Mouse (Mus musculus) liver, embryonic 11.5 days (tissue): ENCODE results near the gene Tgoln1. TPM values are rescaled to one million over a fixed set of nuclear protein-coding genes. Genes with fewer than 3 reads are reported as not detected.

Experiments used
- ATAC-seq: fragments of 200-750 bp; cut with Nextera tagmentation; replicated peaks from 2 replicates; pipeline ENCODE4 v1.8.0; 2017; ENCODE audit warnings: moderate number of reproducible peaks, mild to moderate bottlenecking, moderate TSS enrichment, moderate library complexity; ENCODE audit not compliant: low FRiP score
- DNase-seq: peaks from one replicate; pipeline ENCODE4 v3.0.0-alpha.2; 2017; ENCODE audit warnings: low spot score
- H3K27ac ChIP-seq: fragments of 300-500 bp; sonication (generic); 2 replicates; pipeline ENCODE4 v1.5.1; 2014; ENCODE audit warnings: mild to moderate bottlenecking, low read depth, low read length, control low read depth
- H3K27me3 ChIP-seq: fragments of 300-500 bp; sonication (generic); replicated peaks from 2 replicates; pipeline ENCODE4 v1.6.1; 2014; ENCODE audit warnings: low read length, mixed read lengths; ENCODE audit not compliant: control insufficient read depth, insufficient read depth
- H3K36me3 ChIP-seq: fragments of 300-500 bp; sonication (generic); 2 replicates; pipeline ENCODE4 v1.6.1; 2014; ENCODE audit warnings: mild to moderate bottlenecking, low read length, moderate library complexity, mixed read lengths; ENCODE audit not compliant: control insufficient read depth, insufficient read depth
- H3K4me1 ChIP-seq: fragments of 300-500 bp; sonication (generic); replicated peaks from 2 replicates; pipeline ENCODE4 v1.6.1; 2014; ENCODE audit warnings: low read length, mixed read lengths; ENCODE audit not compliant: control insufficient read depth, insufficient read depth
- H3K4me2 ChIP-seq: fragments of 300-500 bp; sonication (generic); 2 replicates; pipeline ENCODE4 v1.6.1; 2014; ENCODE audit warnings: mild to moderate bottlenecking, control low read depth, moderate library complexity
- H3K4me3 ChIP-seq: fragments of 300-500 bp; sonication (generic); 2 replicates; pipeline ENCODE4 v1.5.1; 2014; ENCODE audit warnings: low read depth, low read length, control low read depth
- H3K9ac ChIP-seq: fragments of 300-500 bp; sonication (generic); 2 replicates; pipeline ENCODE4 v1.6.1; 2014; ENCODE audit warnings: low read depth, low read length, control low read depth
- H3K9me3 ChIP-seq: fragments of 300-500 bp; sonication (generic); 2 replicates; pipeline ENCODE4 v1.6.1; 2016; ENCODE audit warnings: low read length, inconsistent platforms, mixed read lengths; ENCODE audit not compliant: control insufficient read depth
- WGBS: fragments of 180-500 bp; shearing (Covaris S2); extraction: QIAGEN DNeasy Blood & Tissue Kit; methylation state at CpG from one replicate; pipeline ENCODE4 v1.1.7; 2014; 5-methylcytosine and 5-hydroxymethylcytosine counted together
- polyA plus RNA-seq: library from polyadenylated mRNA; unstranded; fragments of >200 nt; fragmentation: Nextera tagmentation; extraction: Ambion mirVana; gene quantifications from 2 replicates; pipeline ENCODE4 v1.2.1, GENCODE M21; 2014

Tgoln1 gene
- polyA plus RNA-seq, 1 experiment from 2014 or later, result 30.3 TPM

GRCm38 (mm10) chr6:72623661-72624402 lies 7.0 kb upstream of the Tgoln1 start:
- Histone ChIP-seq H3K27ac (no peak overlapping the region), H3K9me3 (no peaks in the 10 kb centered on the region), H3K4me2 (no peak overlapping the region), H3K27me3 (no peaks in the 10 kb centered on the region), H3K9ac (no peak overlapping the region), H3K36me3 (no peaks in the 10 kb centered on the region; the same call in 1 of the 2 replicates), H3K4me1 (peaks cover 8% of the 10 kb centered on the region; the same call in 1 of the 2 replicates), H3K4me3 (no peak overlapping the region)
- ATAC-seq (no peak), DNase-seq (no peak)
- WGBS, result 88% methylated on average over 8 of the region's 8 CpGs

- Histone ChIP-seq H3K9me3 (no peaks in the 10 kb centered on the region), H3K27ac (no peak overlapping the region), H3K27me3 (no peaks in the 10 kb centered on the region), H3K9ac (no peak overlapping the region), H3K4me1 (peaks cover 8% of the 10 kb centered on the region; the same call in 1 of the 2 replicates), H3K4me2 (no peak overlapping the region), H3K4me3 (no peak overlapping the region), H3K36me3 (no peaks in the 10 kb centered on the region; the same call in 1 of the 2 replicates)
- ATAC-seq (no peak), DNase-seq (no peak)
- 54% methylated on average over 3 of the region's 3 CpGs for WGBS
These were observed 6.1 kb upstream of the Tgoln1 start for GRCm38 (mm10) chr6:72622917-72623316.

DNA sequence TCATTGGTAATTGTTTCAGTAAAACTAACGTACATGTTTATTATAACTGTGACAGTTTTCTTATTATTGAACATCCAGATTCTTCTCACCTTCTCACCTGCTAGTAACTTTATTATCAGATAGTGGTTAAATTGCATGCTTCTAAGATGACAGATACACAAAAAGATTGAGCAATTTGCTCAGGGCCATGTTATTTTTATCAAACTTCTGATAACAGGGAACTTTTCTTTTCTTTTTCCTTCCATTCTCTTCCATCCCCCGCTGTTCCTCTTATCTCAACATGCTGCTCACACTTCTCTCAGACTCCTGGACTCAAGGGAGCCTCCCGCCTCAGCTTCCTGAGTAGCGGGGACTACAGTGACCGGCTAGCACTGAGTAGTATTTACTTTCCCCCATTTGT lies 4.1 kb upstream of the Tgoln1 start:
- H3K27ac ChIP-seq, result peak overlapping the region; percentile 25; the same call in 1 of the 2 replicates
- ATAC-seq (no peak), DNase-seq (no peak)
- no peaks in the 10 kb centered on the region for H3K9me3 ChIP-seq
- peaks cover 14% of the 10 kb centered on the region for H3K4me1 ChIP-seq
- H3K4me2 ChIP-seq, result no peak overlapping the region
- 42% methylated on average over 5 of the region's 5 CpGs for WGBS
- H3K36me3 ChIP-seq, result no peaks in the 10 kb centered on the region
- no peak overlapping the region for H3K4me3 ChIP-seq
- H3K27me3 ChIP-seq, result no peaks in the 10 kb centered on the region
- H3K9ac ChIP-seq, result no peak overlapping the region

- ATAC-seq (no peak), DNase-seq (no peak)
- WGBS, result 24% methylated on average over 12 of the region's 12 CpGs
- H3K4me3 ChIP-seq, result 0 out of 2 replicates have a peak overlapping the region, but pooled peaks have one; percentile 8
- H3K4me1 ChIP-seq, result peaks cover 24% of the 10 kb centered on the region
- H3K9ac ChIP-seq, result no peak overlapping the region
- H3K36me3 ChIP-seq, result no peaks in the 10 kb centered on the region
- H3K9me3 ChIP-seq, result no peaks in the 10 kb centered on the region
- H3K27me3 ChIP-seq, result no peaks in the 10 kb centered on the region
- peak overlapping the region; percentile 46 for H3K4me2 ChIP-seq
- peak overlapping the region; percentile 52 for H3K27ac ChIP-seq
These were observed 3.1 kb upstream of the Tgoln1 start for GRCm38 (mm10) chr6:72619734-72620532.

DNA sequence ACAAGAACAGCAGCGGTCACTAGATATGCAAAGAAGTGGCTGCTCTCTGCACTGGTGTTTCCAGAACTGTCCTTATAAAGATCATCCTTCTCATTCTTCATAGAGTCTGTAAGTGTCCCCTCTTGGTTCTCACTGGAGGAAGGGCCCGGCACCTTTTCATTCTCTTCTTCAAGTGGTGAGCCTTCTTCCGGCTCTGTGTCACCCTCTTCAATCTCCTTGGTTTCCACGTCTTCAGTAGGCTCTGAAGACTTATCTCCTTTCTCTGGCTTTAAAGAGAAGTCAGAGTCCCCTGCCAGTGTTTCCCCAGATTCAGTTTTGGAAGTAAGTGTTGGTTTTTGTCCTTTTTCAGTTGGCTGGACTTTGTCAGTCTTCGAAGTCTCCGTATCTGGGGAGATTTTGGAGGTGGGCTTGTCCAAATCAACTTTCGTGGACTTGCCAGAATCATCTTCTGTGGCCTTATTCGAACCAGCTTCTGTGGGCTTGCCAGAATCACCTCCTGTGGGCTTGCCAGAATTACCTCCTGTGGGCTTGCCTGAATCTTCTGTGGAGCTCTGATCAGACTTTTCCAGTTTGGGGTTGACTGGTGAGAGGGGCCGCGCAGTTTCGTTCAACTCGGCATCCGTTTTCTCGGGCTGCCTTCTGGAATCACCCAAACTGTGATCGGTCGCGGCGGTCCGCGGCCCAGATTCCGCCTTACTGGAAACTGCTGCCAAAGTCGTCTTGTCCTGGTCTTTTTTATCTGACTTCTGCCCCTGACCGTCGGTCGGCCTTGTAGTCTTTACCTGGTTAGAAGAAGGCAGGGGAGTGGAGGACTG lies 1.0 kb downstream of the Tgoln1 start:
- Histone ChIP-seq H3K4me2 (peak overlapping the region; percentile 97), H3K36me3 (peaks cover 8% of the 10 kb centered on the region), H3K27ac (no peak overlapping the region), H3K4me3 (peak overlapping the region; percentile 90), H3K9ac (peak overlapping the region; percentile 78), H3K4me1 (peaks cover 26% of the 10 kb centered on the region), H3K27me3 (no peaks in the 10 kb centered on the region), H3K9me3 (no peaks in the 10 kb centered on the region)
- DNase-seq, result no peak
- ATAC-seq, result no peak
- WGBS, result 16% methylated on average over 25 of the region's 25 CpGs

- peak overlapping the region; percentile 78 for H3K9ac ChIP-seq
- no peaks in the 10 kb centered on the region for H3K9me3 ChIP-seq
- H3K27ac ChIP-seq, result no peak overlapping the region
- no peaks in the 10 kb centered on the region for H3K27me3 ChIP-seq
- H3K4me2 ChIP-seq, result peak overlapping the region; percentile 97
- H3K4me3 ChIP-seq, result peak overlapping the region; percentile 90
- ATAC-seq (no peak), DNase-seq (no peak)
- 46% methylated on average over 2 of the region's 2 CpGs for WGBS
- H3K4me1 ChIP-seq, result peaks cover 25% of the 10 kb centered on the region
- peaks cover 8% of the 10 kb centered on the region for H3K36me3 ChIP-seq
These were observed 1.6 kb downstream of the Tgoln1 start for GRCm38 (mm10) chr6:72615151-72615550.

- no peaks in the 10 kb centered on the region for H3K9me3 ChIP-seq
- H3K9ac ChIP-seq, result no peak overlapping the region
- H3K4me1 ChIP-seq, result peaks cover 9% of the 10 kb centered on the region
- no peak for ATAC-seq
- H3K27me3 ChIP-seq, result no peaks in the 10 kb centered on the region
- H3K4me3 ChIP-seq, result no peak overlapping the region
- WGBS, result 81% methylated on average over 4 of the region's 4 CpGs
- H3K27ac ChIP-seq, result no peak overlapping the region
- H3K4me2 ChIP-seq, result no peak overlapping the region
- DNase-seq, result no peak
- H3K36me3 ChIP-seq, result peaks cover 10% of the 10 kb centered on the region
These were observed 6.5 kb downstream of the Tgoln1 start for GRCm38 (mm10) chr6:72610261-72610660.

DNA sequence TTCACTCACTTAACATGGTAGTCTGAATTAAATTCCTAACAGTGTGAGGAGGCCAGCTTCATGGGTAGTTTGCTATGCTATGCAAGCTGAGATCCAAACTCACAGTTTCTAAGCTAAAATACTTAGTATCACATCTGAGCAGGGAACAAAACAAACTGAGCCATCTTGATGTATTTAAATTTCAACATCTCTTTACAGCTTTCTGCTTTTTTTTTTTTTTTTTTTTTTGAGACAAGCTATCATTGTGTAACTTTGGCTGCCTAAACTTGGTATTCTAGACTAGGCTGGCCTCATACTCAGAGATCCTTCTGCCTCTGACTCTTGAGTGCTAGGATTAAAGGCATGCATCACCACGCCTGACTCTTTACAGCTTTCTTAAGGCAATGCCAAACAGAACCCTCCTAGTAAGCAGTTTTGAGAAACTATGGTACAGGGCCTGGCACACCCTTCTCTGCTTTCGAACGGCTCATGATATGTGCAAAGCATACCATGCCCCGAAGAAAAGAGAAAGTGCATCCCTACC lies 8.1 kb downstream of the Tgoln1 start:
- H3K27me3 ChIP-seq, result no peaks in the 10 kb centered on the region
- ATAC-seq (no peak), DNase-seq (no peak)
- no peaks in the 10 kb centered on the region for H3K9me3 ChIP-seq
- peaks cover 10% of the 10 kb centered on the region for H3K36me3 ChIP-seq
- H3K4me2 ChIP-seq, result no peak overlapping the region
- H3K4me3 ChIP-seq, result no peak overlapping the region
- 83% methylated on average over 4 of the region's 4 CpGs for WGBS
- no peak overlapping the region for H3K9ac ChIP-seq
- no peaks in the 10 kb centered on the region; the same call in 1 of the 2 replicates for H3K4me1 ChIP-seq
- no peak overlapping the region for H3K27ac ChIP-seq
